Mouse (Mus musculus) G1E-ER4 (cell line): ENCODE results near the gene Purb. TPM values are rescaled to one million over a fixed set of nuclear protein-coding genes. Genes with fewer than 3 reads are reported as not detected.

ENCODE experiments used
- GATA1 ChIP-seq: IDR thresholded peaks from one replicate; pipeline ENCODE4 v1.8.0; 2012; ENCODE audit warnings: low read length, inconsistent platforms
- polyA plus RNA-seq: library from polyadenylated mRNA; stranded (reverse); fragments of >175 nt; gene quantifications from 2 replicates; pipeline ENCODE4 v1.2.3, GENCODE M21; 2012

Gene Purb
- polyA plus RNA-seq, 1 experiment, result 13.5 TPM

DNA sequence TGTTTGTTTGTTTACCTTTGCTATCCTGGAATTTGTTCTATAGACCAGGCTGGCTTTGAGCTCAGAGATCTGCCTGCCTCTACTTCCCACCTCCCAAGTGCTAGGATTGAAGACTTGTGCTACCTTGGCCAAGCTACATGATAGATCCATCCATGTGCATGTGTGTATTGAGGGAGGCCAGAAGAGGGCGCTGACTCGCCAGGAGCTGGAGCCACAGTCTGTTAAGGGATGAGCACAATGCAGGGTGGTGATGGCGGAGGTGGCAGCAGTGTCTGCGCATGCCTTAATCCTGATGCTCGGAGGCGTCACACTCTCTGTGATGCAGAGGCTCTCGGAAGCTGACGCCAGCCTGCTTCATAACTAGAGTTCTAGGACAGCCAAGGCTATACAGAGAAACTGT is 39.3 kb downstream of the Purb start:
- TF ChIP-seq GATA1, result no peak

DNA sequence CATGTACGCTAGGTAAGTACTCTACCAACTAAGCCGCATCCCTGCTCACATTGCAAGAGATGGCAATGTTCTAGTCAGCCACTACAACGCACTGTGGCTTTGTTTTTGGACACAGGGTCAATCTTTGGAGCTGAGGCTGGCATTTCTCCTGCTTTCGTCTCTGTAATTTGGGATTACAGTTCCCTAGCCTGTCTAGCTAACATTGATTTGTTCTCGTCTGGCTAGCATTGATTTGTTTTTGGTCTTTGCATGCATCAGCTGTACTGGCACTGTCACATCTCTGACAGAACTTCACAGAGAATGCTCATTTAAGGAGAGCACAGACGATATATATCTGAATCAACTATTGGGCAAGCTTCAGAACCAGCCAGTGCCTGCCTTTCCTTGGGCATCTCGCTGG is 45.5 kb downstream of the Purb start:
- TF ChIP-seq GATA1, result no peak

DNA sequence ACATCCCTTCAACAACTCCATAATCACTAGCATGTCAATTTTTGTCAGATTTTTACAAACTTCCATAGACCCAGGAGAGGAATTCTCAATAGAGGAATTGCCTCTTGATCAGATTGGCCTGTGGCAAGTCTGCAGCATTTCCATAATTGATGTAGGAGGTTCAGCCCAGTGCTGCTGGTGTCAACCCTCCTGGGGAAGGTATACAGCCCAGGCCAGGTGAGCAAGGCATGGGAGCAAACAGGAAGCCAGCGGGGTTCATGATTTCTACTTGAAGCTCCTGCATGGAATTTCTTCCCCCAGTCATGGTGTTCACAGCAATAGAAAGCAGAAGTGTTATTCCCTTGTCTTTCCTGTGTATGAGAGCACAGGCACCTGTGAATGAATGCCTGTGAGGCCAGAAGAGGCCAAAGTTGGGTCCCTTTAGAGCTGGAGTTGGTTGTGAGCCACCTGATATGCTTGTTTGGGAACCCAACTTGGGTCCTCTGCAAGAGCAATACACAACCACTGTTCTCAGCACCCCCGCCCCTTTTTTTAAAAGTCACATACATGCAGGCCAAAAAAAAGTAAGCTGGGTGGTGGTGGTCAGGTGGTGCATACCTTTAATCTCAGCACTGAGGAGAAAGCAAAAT is 54.9 kb downstream of the Purb start:
- no peak for TF ChIP-seq GATA1

DNA sequence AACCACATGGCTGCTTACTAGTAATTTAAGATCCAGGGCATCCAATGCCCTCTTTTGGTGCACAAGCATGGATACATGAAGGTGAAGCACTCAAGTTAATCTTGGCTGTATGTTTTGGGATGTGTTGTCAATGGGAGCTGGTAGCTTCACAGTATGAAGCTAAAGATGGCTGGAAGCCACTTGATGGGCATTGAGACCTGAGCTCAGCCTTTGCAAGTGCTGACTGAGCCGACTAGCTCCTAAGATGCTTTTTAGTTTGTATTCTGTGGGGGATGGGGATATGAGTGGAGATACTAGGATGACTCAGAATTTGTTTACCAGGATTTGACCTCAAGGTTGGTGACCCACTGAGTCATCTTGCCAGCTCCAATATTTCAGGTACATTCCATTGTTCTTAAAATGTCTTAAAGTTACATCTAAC is 55.4 kb downstream of the Purb start:
- TF ChIP-seq GATA1, result no peak

DNA sequence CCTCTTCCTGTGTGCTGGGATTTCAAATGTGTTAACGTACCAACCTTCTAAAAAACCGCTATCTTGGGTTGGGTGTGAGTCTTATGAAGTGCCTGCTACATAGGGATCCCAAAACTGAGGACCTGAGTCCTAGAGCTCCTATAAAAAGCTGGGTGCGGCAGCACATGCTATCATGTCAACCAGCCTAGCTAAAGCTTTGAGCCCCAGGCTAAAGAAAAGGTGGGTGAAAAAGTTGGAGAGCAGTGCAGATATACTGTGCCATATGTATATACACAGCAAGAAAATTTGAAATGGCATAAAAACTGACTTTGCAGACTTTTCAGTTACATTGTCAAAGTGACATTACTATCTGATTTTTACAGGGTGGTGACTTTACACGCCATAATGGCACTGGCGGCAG is 57.0 kb downstream of the Purb start:
- no peak for TF ChIP-seq GATA1

Other genes with a start within 250 kb of the Purb start
- gene Npc1l1, start 245.8 kb downstream of the Purb start, polyA plus RNA-seq, result not detected in 2 replicates
- gene Ddx56, start 208.1 kb downstream of the Purb start, polyA plus RNA-seq, result 28.1 and 39.3 TPM in 2 replicates
- 45.7 and 52.3 TPM in 2 replicates for gene Tmed4, start 201.0 kb downstream of the Purb start, polyA plus RNA-seq
- gene Ogdh, start 184.3 kb downstream of the Purb start, polyA plus RNA-seq, result 28.2 and 64.0 TPM in 2 replicates
- gene Zmiz2, start 86.8 kb downstream of the Purb start, polyA plus RNA-seq, result 217 and 244 TPM in 2 replicates
- 82.5 and 137 TPM in 2 replicates for gene Ppia, start 60.5 kb downstream of the Purb start, polyA plus RNA-seq
- gene H2afv, start 31.5 kb downstream of the Purb start, polyA plus RNA-seq, result 37.2 and 73.5 TPM in 2 replicates
- gene Myo1g, start 45.0 kb upstream of the Purb start, polyA plus RNA-seq, result 27.9 and 34.5 TPM in 2 replicates
- gene Ccm2, start 71.0 kb upstream of the Purb start, polyA plus RNA-seq, result 39.4 and 44.2 TPM in 2 replicates
- gene Nacad, start 130.1 kb upstream of the Purb start, polyA plus RNA-seq, result 0.26 and 0.27 TPM in 2 replicates
- 224 and 239 TPM in 2 replicates for gene Tbrg4, start 150.2 kb upstream of the Purb start, polyA plus RNA-seq
- not detected in 2 replicates for gene Wap, start 162.7 kb upstream of the Purb start, polyA plus RNA-seq
- gene Ramp3, start 182.6 kb upstream of the Purb start, polyA plus RNA-seq, result not detected in 2 replicates